Mouse (Mus musculus) heart, adult 10 weeks (tissue): ENCODE measurements around the gene Olfr1480. TPM values are rescaled to one million over a fixed set of nuclear protein-coding genes. Genes with fewer than 3 reads are reported as not detected.

ENCODE experiments used
- polyA plus RNA-seq: library from polyadenylated mRNA; stranded (reverse); fragments of 350-450 nt; fragmentation: Illumina TruSeq; extraction: RNeasy Lipid Tissue Mini Kit (QIAGEN cat#74804); gene quantifications from one replicate; pipeline ENCODE4 v1.2.3, GENCODE M21; 2014; ENCODE audit warnings: low read depth, low replicate concordance

Gene Olfr1480
- polyA plus RNA-seq: not detected

GRCm38 (mm10) chr19:13527613-13528012 is at the start of gene Olfr1480:
Olfr1480 (plus strand) TSS chr19:13527913.

GRCm38 (mm10) chr19:13480096-13480495 is 47.6 kb upstream of the Olfr1480 start, which contains the start of gene Olfr1475:
Olfr1475 (minus strand) TSS chr19:13480196.

GRCm38 (mm10) chr19:13500246-13500645 is 27.5 kb upstream of the Olfr1480 start, which contains the start of gene Olfr1477:
Olfr1477 (plus strand) TSS chr19:13500546.

Other genes with a start within 250 kb of the Olfr1480 start
- not detected for gene Olfr1465, start 212.4 kb upstream of the Olfr1480 start, polyA plus RNA-seq
- not detected for gene Olfr1466, start 189.1 kb upstream of the Olfr1480 start, polyA plus RNA-seq
- not detected for gene Olfr1467, start 165.7 kb upstream of the Olfr1480 start, polyA plus RNA-seq
- gene Olfr1469, start 120.1 kb upstream of the Olfr1480 start, polyA plus RNA-seq: not detected
- gene Olfr1471, start 84.5 kb upstream of the Olfr1480 start, polyA plus RNA-seq: not detected
- gene Olfr1472, start 71.8 kb upstream of the Olfr1480 start, polyA plus RNA-seq: not detected
- gene Olfr1474, start 58.3 kb upstream of the Olfr1480 start, polyA plus RNA-seq: not detected
- not detected for gene Olfr1475, start 47.7 kb upstream of the Olfr1480 start, polyA plus RNA-seq
- gene Olfr1477, start 27.4 kb upstream of the Olfr1480 start, polyA plus RNA-seq: not detected
- gene Olfr1484, start 55.6 kb downstream of the Olfr1480 start, polyA plus RNA-seq: not detected
- gene Olfr1487, start 89.5 kb downstream of the Olfr1480 start, polyA plus RNA-seq: not detected
- not detected for gene Olfr1489, start 103.7 kb downstream of the Olfr1480 start, polyA plus RNA-seq
- not detected for gene Olfr1490, start 123.2 kb downstream of the Olfr1480 start, polyA plus RNA-seq
- not detected for gene Olfr1491, start 169.4 kb downstream of the Olfr1480 start, polyA plus RNA-seq
- not detected for gene Olfr1493-ps1, start 195.4 kb downstream of the Olfr1480 start, polyA plus RNA-seq
- gene Olfr1494, start 211.8 kb downstream of the Olfr1480 start, polyA plus RNA-seq: not detected
- gene Olfr1495, start 236.7 kb downstream of the Olfr1480 start, polyA plus RNA-seq: not detected
- gene Olfr1496, start 250.0 kb downstream of the Olfr1480 start, polyA plus RNA-seq: not detected